Mouse (Mus musculus) testis, adult 2 months (tissue): ENCODE data around the gene Krt7. TPM values are rescaled to one million over a fixed set of nuclear protein-coding genes. Genes with fewer than 3 reads are reported as not detected.

Experiments used
- H3K27ac ChIP-seq: fragments of 200-500 bp; 2 replicates; pipeline ENCODE4 v1.5.1; 2012; ENCODE audit warnings: low read depth, low read length; ENCODE audit not compliant: control insufficient read depth, insufficient read depth
- H3K27me3 ChIP-seq: fragments of 200-500 bp; 2 replicates; pipeline ENCODE4 v1.6.1; 2012; ENCODE audit warnings: mild to moderate bottlenecking, low read length, moderate library complexity; ENCODE audit not compliant: control insufficient read depth, insufficient read depth
- H3K36me3 ChIP-seq: fragments of 200-500 bp; 2 replicates; pipeline ENCODE4 v1.6.1; 2012; ENCODE audit warnings: mild to moderate bottlenecking, low read length; ENCODE audit not compliant: control insufficient read depth, insufficient read depth
- H3K4me1 ChIP-seq: fragments of 200-500 bp; 2 replicates; pipeline ENCODE4 v1.6.1; 2012; ENCODE audit warnings: low read length; ENCODE audit not compliant: control insufficient read depth, insufficient read depth
- H3K4me3 ChIP-seq: fragments of 200-500 bp; 2 replicates; pipeline ENCODE4 v1.5.1; 2012; ENCODE audit warnings: low read depth, mild to moderate bottlenecking, low read length, moderate library complexity, mixed read lengths; ENCODE audit not compliant: control insufficient read depth
- CTCF ChIP-seq: fragments of 200-500 bp; IDR thresholded peaks from 2 replicates; pipeline ENCODE4 v1.5.1; 2012; ENCODE audit warnings: low read depth, mild to moderate bottlenecking, inconsistent platforms, low read length, moderate library complexity; ENCODE audit not compliant: control insufficient read depth, insufficient read depth, insufficient replicate concordance
- POLR2A ChIP-seq: fragments of 200-500 bp; IDR thresholded peaks from 2 replicates; pipeline ENCODE4 v1.6.1; 2012; ENCODE audit warnings: low read depth, mild to moderate bottlenecking, inconsistent platforms, low read length, moderate library complexity; ENCODE audit not compliant: control insufficient read depth
- polyA plus RNA-seq: library from polyadenylated mRNA; depleted of rRNA; stranded (reverse); fragments of >200 nt; gene quantifications from 2 replicates; pipeline ENCODE4 v1.2.3, GENCODE M21; 2012

Gene Krt7
- polyA plus RNA-seq, 1 experiment = 0.33 TPM

DNA sequence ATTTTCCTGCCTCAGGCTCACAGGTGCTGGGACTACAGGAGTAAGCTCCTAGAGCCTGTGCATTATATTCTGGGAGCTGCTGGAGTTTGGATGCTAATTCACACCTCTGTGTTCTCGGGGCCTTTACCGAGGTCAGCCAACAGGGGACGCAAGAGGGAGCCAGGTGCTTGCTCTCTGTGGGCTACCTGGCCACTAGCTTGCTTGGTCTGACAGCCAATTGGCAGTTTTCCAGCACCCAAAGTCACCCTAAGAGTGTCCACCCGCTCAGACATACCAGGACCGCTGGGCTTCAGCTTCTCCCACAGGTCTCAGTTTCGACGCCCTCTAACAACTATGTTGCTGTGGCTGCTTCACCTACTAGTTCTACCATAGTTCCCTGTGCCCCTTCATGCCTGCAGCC, 15.9 kb upstream of the Krt7 start:
- no peaks in the 10 kb centered on the region for H3K4me1 ChIP-seq
- H3K27ac ChIP-seq = no peak overlapping the region
- no peaks in the 10 kb centered on the region for H3K27me3 ChIP-seq
- no peak for TF ChIP-seq POLR2A
- 0 out of 2 replicates have a peak, but pooled peaks have one; percentile 6 for TF ChIP-seq CTCF
- H3K4me3 ChIP-seq = no peak overlapping the region
- H3K36me3 ChIP-seq = no peaks in the 10 kb centered on the region

DNA sequence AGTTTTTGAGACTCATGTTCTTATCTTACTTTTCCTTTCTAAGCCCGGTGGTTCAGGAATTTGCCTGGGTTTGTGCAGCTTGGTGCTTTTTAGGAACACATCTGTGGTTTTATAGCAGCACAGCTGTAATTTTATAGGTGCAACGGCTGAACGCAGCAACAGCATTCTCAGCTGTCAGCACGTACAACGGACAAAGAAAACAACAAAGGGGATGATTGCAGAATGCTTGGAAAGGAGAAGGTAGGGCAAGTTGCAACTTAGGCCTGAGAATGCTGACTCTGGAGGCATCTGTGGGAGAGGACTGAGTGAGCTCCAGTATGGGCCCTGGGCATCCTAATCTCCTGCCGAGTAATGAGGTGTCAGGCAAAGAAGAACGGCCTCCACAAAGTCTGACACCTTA, 14.4 kb upstream of the Krt7 start:
- no peaks in the 10 kb centered on the region for H3K36me3 ChIP-seq
- H3K4me1 ChIP-seq = no peaks in the 10 kb centered on the region
- no peak for TF ChIP-seq POLR2A
- no peak for TF ChIP-seq CTCF
- no peak overlapping the region for H3K27ac ChIP-seq
- H3K4me3 ChIP-seq = no peak overlapping the region
- H3K27me3 ChIP-seq = no peaks in the 10 kb centered on the region

DNA sequence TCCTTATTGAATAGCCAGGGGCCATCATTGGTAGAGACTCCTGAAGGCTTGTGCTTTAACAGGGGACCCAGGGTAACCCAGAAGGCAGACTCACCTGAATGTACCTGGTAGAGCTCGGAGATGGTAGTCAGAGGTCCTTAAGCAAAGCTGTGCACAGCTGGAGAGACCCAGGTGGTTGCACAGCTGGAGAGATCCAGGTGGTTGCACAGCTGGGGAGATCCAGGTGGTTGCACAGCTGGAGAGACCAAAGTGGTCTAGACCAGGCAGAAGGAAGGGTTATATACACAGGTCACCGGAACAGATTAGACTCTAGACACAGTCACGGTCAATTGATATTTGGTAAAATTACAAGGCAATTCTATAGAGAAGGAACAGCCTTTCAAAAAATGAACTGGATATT, 13.9 kb upstream of the Krt7 start:
- no peaks in the 10 kb centered on the region for H3K36me3 ChIP-seq
- H3K27me3 ChIP-seq = no peaks in the 10 kb centered on the region
- no peak overlapping the region for H3K4me3 ChIP-seq
- no peak for TF ChIP-seq POLR2A
- no peak for TF ChIP-seq CTCF
- H3K27ac ChIP-seq = no peak overlapping the region
- no peaks in the 10 kb centered on the region for H3K4me1 ChIP-seq

DNA sequence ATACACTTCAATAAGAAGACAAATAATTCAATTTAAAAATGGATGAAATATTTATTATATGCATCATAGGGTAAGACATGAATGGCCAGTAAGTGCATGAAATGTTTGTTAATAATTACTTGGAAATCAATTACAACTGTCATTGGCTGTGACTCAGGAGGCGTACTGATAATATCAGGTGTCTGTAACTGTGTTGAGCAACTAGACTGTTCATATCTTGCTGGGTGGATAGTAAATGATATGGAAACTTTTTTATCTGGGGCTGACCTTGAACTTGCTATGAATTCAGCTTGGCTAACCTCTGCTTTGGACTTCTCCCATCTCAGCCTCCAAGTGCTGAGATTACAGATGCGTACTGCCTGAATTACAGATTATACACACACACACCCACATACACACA, 13.2 kb upstream of the Krt7 start:
- Histone ChIP-seq H3K27ac (no peak overlapping the region), H3K4me3 (no peak overlapping the region), H3K4me1 (no peaks in the 10 kb centered on the region), H3K36me3 (no peaks in the 10 kb centered on the region), H3K27me3 (no peaks in the 10 kb centered on the region)
- TF ChIP-seq POLR2A = no peak
- TF ChIP-seq CTCF = no peak

DNA sequence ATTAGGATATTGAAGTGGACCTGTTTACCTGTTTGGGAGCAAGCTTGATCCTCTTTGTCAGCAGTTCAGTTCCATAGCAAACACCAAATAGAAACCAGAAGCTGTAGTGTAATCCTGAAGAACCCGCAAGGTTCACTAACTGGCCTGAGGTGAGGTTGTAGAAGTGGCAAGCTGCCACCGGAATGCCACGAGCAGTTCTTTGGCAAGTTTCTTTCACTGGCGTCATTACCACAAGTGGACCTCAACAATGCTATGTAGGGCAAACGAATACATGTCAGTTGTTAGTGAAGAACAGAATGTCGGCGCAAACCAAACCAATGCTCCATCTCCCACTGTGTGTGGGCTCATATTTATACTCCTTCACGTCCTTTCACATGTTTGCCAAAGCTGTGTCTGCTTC, 12.6 kb upstream of the Krt7 start:
- Histone ChIP-seq H3K4me3 (no peak overlapping the region), H3K36me3 (no peaks in the 10 kb centered on the region), H3K27me3 (no peaks in the 10 kb centered on the region), H3K4me1 (no peaks in the 10 kb centered on the region), H3K27ac (no peak overlapping the region)
- TF ChIP-seq POLR2A (no peak), CTCF (no peak)

DNA sequence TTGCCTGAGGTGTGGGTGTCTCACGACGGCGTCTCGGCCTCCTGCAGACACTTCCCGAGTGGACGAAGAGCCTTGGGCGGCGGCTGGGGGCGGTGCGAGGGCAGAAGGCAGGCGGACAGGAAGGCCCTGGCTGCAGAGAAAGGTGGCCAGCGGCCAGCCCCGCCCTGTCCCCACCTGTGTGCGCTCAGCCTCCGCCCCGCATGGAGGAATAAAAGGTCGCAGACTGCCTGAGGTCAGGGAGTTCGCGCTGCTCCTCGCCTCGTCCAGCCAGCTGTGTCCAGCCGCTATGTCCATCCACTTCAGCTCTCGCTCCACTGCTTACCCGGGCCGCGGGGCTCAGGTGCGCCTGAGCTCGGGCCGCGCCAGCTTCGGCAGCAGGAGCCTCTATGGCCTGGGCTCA, 1.3 kb downstream of the Krt7 start:
- no peak for TF ChIP-seq CTCF
- no peak for TF ChIP-seq POLR2A
- Histone ChIP-seq H3K4me3 (peak overlapping the region; percentile 8; the same call in 1 of the 2 replicates), H3K4me1 (peaks cover 8% of the 10 kb centered on the region), H3K36me3 (no peaks in the 10 kb centered on the region), H3K27ac (no peak overlapping the region), H3K27me3 (no peaks in the 10 kb centered on the region)

DNA sequence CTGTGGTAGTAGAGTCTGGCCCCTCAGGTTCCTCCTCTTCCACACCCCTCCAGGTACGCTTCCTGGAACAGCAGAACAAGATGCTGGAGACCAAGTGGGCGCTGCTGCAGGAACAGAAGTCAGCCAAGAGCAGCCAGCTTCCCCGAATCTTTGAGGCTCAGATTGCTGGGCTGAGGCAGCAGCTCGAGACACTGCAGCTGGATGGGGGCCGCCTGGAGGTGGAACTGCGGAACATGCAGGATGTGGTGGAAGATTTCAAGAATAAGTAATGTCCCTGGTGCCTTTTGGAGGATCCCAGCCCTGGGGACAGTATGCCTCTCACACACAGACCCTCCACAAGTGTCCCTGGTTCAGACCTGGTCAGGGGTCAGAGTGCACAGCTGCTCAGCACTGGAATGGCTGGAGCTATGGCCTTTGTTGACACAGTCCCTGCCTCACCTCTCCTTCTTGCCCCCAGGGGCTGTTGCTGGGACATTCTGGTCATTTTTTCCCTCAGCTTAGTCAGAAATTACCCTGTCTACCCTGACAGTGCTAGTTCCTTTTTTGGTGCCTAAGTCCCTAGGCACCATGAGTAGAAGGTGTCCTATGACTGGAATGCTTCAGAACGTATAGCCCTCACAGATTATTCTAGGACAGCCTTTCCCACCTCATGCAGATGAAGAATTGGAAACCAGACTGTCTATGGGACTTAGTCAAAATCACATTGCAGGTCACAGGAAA, 3.2 kb downstream of the Krt7 start:
- H3K4me1 ChIP-seq = peaks cover 8% of the 10 kb centered on the region

More for the DNA sequence above, 3.2 kb downstream of the Krt7 start:
- no peak overlapping the region for H3K4me3 ChIP-seq
- TF ChIP-seq POLR2A (no peak), CTCF (no peak; the same call in 1 of the 2 replicates)
- no peaks in the 10 kb centered on the region for H3K27me3 ChIP-seq
- no peak overlapping the region for H3K27ac ChIP-seq
- no peaks in the 10 kb centered on the region for H3K36me3 ChIP-seq
